ENCODE assay signal across 9 mouse cellular contexts in the genomic region with DNA sequence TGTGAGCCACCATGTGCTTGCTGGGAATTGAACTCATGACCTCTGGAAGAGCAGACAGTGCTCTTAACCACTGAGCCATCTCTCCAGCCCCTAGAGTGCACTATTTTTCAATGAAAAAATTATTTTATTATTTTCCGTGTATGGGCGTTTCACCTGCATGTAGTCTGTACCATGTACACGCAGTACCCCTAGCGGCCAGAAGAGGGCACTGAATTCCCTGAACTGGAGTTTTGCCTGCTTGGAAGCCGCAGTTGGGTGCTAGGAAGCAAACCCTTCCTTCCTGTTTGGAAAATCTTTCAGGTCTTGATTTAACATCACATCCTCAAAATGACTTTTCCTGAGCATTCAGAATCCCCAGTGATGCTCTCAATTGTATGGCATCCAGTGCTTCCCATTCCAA. TPM values are rescaled to one million over a fixed set of nuclear protein-coding genes. Genes with fewer than 3 reads are reported as not detected.
DNase-seq lines count a peak whose midpoint lies in the region; ATAC-seq and TF ChIP-seq lines count a peak whose summit lies in the region.
"Had no signal": no experiment of that assay in that cellular context is flagged by ENCODE, and none has a peak within 500 bp of the region (broad histone marks: within the 10 kb centered on the region; RNA-seq: fewer than 3 reads in every experiment).

No protein-coding gene starts in this region.

- TF ChIP-seq CTCF in ES-Bruce4 (IDR thresholded peaks at IDR 0.05; ENCODE audit: low read depth, low read length), result peak; percentile 84
- peak; percentile 79 for TF ChIP-seq CTCF in stomach, postnatal 0 days (IDR thresholded peaks at IDR 0.05; ENCODE audit: low read depth)

- H3K4me1 ChIP-seq in ES-Bruce4 (ENCODE audit: control insufficient read depth, insufficient read depth, low read length), result peaks cover 2% of the 10 kb centered on the region
- H3K4me1 ChIP-seq in stomach, postnatal 0 days (replicated peaks; ENCODE audit: control insufficient read depth, insufficient read depth), result no peaks in the 10 kb centered on the region
- H3K4me1 ChIP-seq: midbrain, embryonic 12.5 days had no signal

- no peak for TF ChIP-seq EP300 in ES-Bruce4 (IDR thresholded peaks at IDR 0.05; ENCODE audit: insufficient read depth, low read depth, low read length)
- no peak for TF ChIP-seq EP300 in stomach, postnatal 0 days (optimal IDR thresholded peaks at IDR 0.05)

- TF ChIP-seq POLR2A in ES-Bruce4 (IDR thresholded peaks at IDR 0.05; ENCODE audit: insufficient read depth, low read length), result no peak

- H3K9me3 ChIP-seq in ES-Bruce4 (replicated peaks; ENCODE audit: control insufficient read depth, insufficient read depth, low read length, poor library complexity, severe bottlenecking), result no peaks in the 10 kb centered on the region
- H3K9me3 ChIP-seq in stomach, postnatal 0 days (ENCODE audit: control insufficient read depth, low read length), result no peaks in the 10 kb centered on the region
- H3K9me3 ChIP-seq: midbrain, embryonic 12.5 days had no signal

- no peak overlapping the region for H3K27ac ChIP-seq in ES-Bruce4 (ENCODE audit: insufficient read depth, low read length)
- no peak overlapping the region for H3K27ac ChIP-seq in stomach, postnatal 0 days (replicated peaks)
- H3K27ac ChIP-seq: midbrain, embryonic 12.5 days had no signal

- no peak overlapping the region for H3K4me2 ChIP-seq in stomach, postnatal 0 days (replicated peaks; ENCODE audit: low read depth)
- H3K4me2 ChIP-seq: midbrain, embryonic 12.5 days had no signal

- H3K36me3 ChIP-seq in ES-Bruce4 (ENCODE audit: control insufficient read depth, insufficient read depth, low read length, poor library complexity, severe bottlenecking), result no peaks in the 10 kb centered on the region
- no peaks in the 10 kb centered on the region for H3K36me3 ChIP-seq in stomach, postnatal 0 days (ENCODE audit: control insufficient read depth, insufficient read depth, low read length)
- H3K36me3 ChIP-seq: midbrain, embryonic 12.5 days had no signal

- ATAC-seq in stomach, postnatal 0 days (ENCODE audit: low FRiP score, low TSS enrichment), result no peak

- no peak overlapping the region for H3K4me3 ChIP-seq in ES-Bruce4 (ENCODE audit: low read depth, low read length)
- H3K4me3 ChIP-seq in stomach, postnatal 0 days (ENCODE audit: low read depth, low read length), result no peak overlapping the region
- H3K4me3 ChIP-seq: midbrain, embryonic 12.5 days had no signal

- no peaks in the 10 kb centered on the region for H3K27me3 ChIP-seq in ES-Bruce4 (ENCODE audit: control insufficient read depth, insufficient read depth, low read length, poor library complexity, severe bottlenecking)
- H3K27me3 ChIP-seq in stomach, postnatal 0 days (ENCODE audit: control insufficient read depth, insufficient read depth, low read length), result no peaks in the 10 kb centered on the region
- H3K27me3 ChIP-seq: midbrain, embryonic 12.5 days had no signal

- DNase-seq in layer of hippocampus, adult 11-12 months (ENCODE audit: low spot score), result peak; percentile 36
- no peak for DNase-seq in layer of hippocampus, postnatal 14 days (ENCODE audit: low spot score in 2 of 2)
- peak; percentile 59 to 65 for DNase-seq in adrenal gland, postnatal 36 days
- DNase-seq in forelimb bud, embryonic 11.5 days (ENCODE audit: low read depth, low spot score), result peak; percentile 63
- DNase-seq in lung, postnatal 10 days, result peak; percentile 68
- DNase-seq in stomach, postnatal 0 days (ENCODE audit: low spot score), result peak; percentile 70
- no peak for DNase-seq in layer of hippocampus, postnatal 36 days

- WGBS in stomach, postnatal 0 days, result 21% methylated on average over 5 of the region's 5 CpGs

- H3K9ac ChIP-seq in ES-Bruce4 (ENCODE audit: low read depth, poor library complexity, severe bottlenecking), result no peak overlapping the region
- H3K9ac ChIP-seq in stomach, postnatal 0 days (ENCODE audit: low read length), result no peak overlapping the region
- H3K9ac ChIP-seq: midbrain, embryonic 12.5 days had no signal

RNA-seq across cellular contexts. Expression of gene Kpnb1, which starts 10.9 kb away (rescaled TPM):
- total RNA-seq in layer of hippocampus, postnatal 14 days (2021), result 100 to 1,000 TPM; 129 to 132 TPM
- 316 and 345 TPM in 2 replicates for polyA plus RNA-seq in ES-Bruce4 (2011; ENCODE audit: insufficient read depth, insufficient read length, low read depth, missing spikeins)
- total RNA-seq in adrenal gland, postnatal 36 days (2021), result 100 to 1,000 TPM; 112 to 138 TPM
- 18.5 and 19.2 TPM in 2 replicates for polyA plus RNA-seq in stomach, postnatal 0 days (2015; fragmentation: Nextera tagmentation; extraction: Ambion mirVana)
- total RNA-seq in layer of hippocampus, postnatal 36 days (2021), result 100 to 1,000 TPM; 128 to 132 TPM

RNA-seq across cellular contexts. Expression of gene Tbkbp1, which starts 47.3 kb away (rescaled TPM):
- total RNA-seq in layer of hippocampus, postnatal 14 days (2021), result 10 to 100 TPM; 60.9 to 68.4 TPM
- 5.4 and 6.1 TPM in 2 replicates for polyA plus RNA-seq in ES-Bruce4 (2011; ENCODE audit: insufficient read depth, insufficient read length, low read depth, missing spikeins)
- 10 to 100 TPM; 10.6 to 12.8 TPM for total RNA-seq in adrenal gland, postnatal 36 days (2021)
- polyA plus RNA-seq in stomach, postnatal 0 days (2015; fragmentation: Nextera tagmentation; extraction: Ambion mirVana), result 1.8 and 2.4 TPM in 2 replicates
- 10 to 100 TPM; 83.8 to 94.3 TPM for total RNA-seq in layer of hippocampus, postnatal 36 days (2021)

Comparison
In these comparisons a context has a peak if more than half of its experiments do, and no peak if none do; other contexts are left out.
1. DNase-seq: peak in layer of hippocampus, adult 11-12 months (single experiment), adrenal gland, postnatal 36 days (2 of 2), forelimb bud, embryonic 11.5 days (single experiment), lung, postnatal 10 days (single experiment) and stomach, postnatal 0 days (single experiment); none in layer of hippocampus, postnatal 14 days (0 of 2) and layer of hippocampus, postnatal 36 days (0 of 2).
2. RNA of gene Tbkbp1, which starts 47.3 kb away (total RNA-seq): 83.8 to 94.3 TPM in layer of hippocampus, postnatal 36 days and 60.9 to 68.4 TPM in layer of hippocampus, postnatal 14 days; 10.6 to 12.8 TPM in adrenal gland, postnatal 36 days; every median in the first group is over 4 times any median in the second.